Mouse (Mus musculus) ES-E14 (cell line): ENCODE data around the gene Gm44579.

ENCODE experiments used
- CHD2 ChIP-seq: IDR thresholded peaks from 2 replicates; pipeline ENCODE4 v1.6.1; 2014; ENCODE audit warnings: mild to moderate bottlenecking, low read depth, low read length, inconsistent platforms
- MAFK ChIP-seq: IDR thresholded peaks from 2 replicates; pipeline ENCODE4 v1.6.1; 2014; ENCODE audit warnings: mild to moderate bottlenecking, low read depth, low read length, inconsistent platforms; ENCODE audit not compliant: insufficient read depth
- ZC3H11A ChIP-seq: IDR thresholded peaks from 2 replicates; pipeline ENCODE4 v1.6.1; 2012; ENCODE audit warnings: low read depth, mild to moderate bottlenecking, inconsistent platforms, low read length, borderline replicate concordance
- ZNF384 ChIP-seq: IDR thresholded peaks from 2 replicates; pipeline ENCODE4 v1.6.1; 2012; ENCODE audit warnings: low read depth, low read length, inconsistent platforms

- no peak for TF ChIP-seq CHD2
- no peak for TF ChIP-seq ZNF384
- no peak for TF ChIP-seq MAFK
- TF ChIP-seq ZC3H11A = no peak
These were observed 36.3 kb downstream of the Gm44579 start for GRCm38 (mm10) chr15:98184456-98184855.
